Mouse (Mus musculus) hindbrain, embryonic 15.5 days (tissue): ENCODE measurements around the gene Pcyt1a. TPM values are rescaled to one million over a fixed set of nuclear protein-coding genes. Genes with fewer than 3 reads are reported as not detected.

Experiments
- ATAC-seq: fragments of 200-750 bp; cut with Nextera tagmentation; 2 replicates; pipeline ENCODE4 v1.8.0; 2017; ENCODE audit warnings: low read depth, moderate number of reproducible peaks, moderate TSS enrichment; ENCODE audit not compliant: low FRiP score
- H3K27ac ChIP-seq: fragments of 300-500 bp; sonication (generic); replicated peaks from 2 replicates; pipeline ENCODE4 v1.5.1; 2015; ENCODE audit warnings: mild to moderate bottlenecking, inconsistent platforms
- H3K27me3 ChIP-seq: fragments of 300-500 bp; sonication (generic); 2 replicates; pipeline ENCODE4 v1.6.1; 2015; ENCODE audit warnings: control low read depth, inconsistent platforms
- H3K36me3 ChIP-seq: fragments of 300-500 bp; sonication (generic); 2 replicates; pipeline ENCODE4 v1.6.1; 2015; ENCODE audit warnings: control low read depth, inconsistent platforms
- H3K4me1 ChIP-seq: fragments of 300-500 bp; sonication (generic); replicated peaks from 2 replicates; pipeline ENCODE4 v1.6.1; 2015; ENCODE audit warnings: control low read depth, inconsistent platforms
- H3K4me2 ChIP-seq: fragments of 300-500 bp; sonication (generic); 2 replicates; pipeline ENCODE4 v1.6.1; 2015; ENCODE audit warnings: moderate library complexity, mild to moderate bottlenecking, inconsistent platforms
- H3K4me3 ChIP-seq: fragments of 300-500 bp; sonication (generic); 2 replicates; pipeline ENCODE4 v1.5.1; 2015; ENCODE audit warnings: mild to moderate bottlenecking, inconsistent platforms
- H3K9ac ChIP-seq: fragments of 300-500 bp; sonication (generic); 2 replicates; pipeline ENCODE4 v1.6.1; 2015; ENCODE audit warnings: inconsistent platforms
- H3K9me3 ChIP-seq: fragments of 300-500 bp; sonication (generic); 2 replicates; pipeline ENCODE4 v1.6.1; 2016; ENCODE audit warnings: control low read depth, inconsistent platforms
- WGBS: fragments of 180-500 bp; shearing (Covaris S2); methylation state at CpG from one replicate; pipeline ENCODE4 v1.1.7; 2015; 5-methylcytosine and 5-hydroxymethylcytosine counted together
- polyA plus RNA-seq: library from polyadenylated mRNA; unstranded; fragments of >200 nt; fragmentation: Nextera tagmentation; extraction: Ambion mirVana; gene quantifications from 2 replicates; pipeline ENCODE4 v1.2.1, GENCODE M21; 2015

The Pcyt1a gene
- polyA plus RNA-seq, 1 experiment from 2014 or later, result 45.6 TPM

GRCm38 (mm10) chr16:32457589-32458386 lies 27.1 kb downstream of the Pcyt1a start:
- H3K36me3 ChIP-seq, result peaks cover 26% of the 10 kb centered on the region
- H3K9ac ChIP-seq, result no peak overlapping the region
- no peaks in the 10 kb centered on the region for H3K9me3 ChIP-seq
- H3K4me3 ChIP-seq, result no peak overlapping the region
- H3K27ac ChIP-seq, result no peak overlapping the region
- WGBS, result 74% methylated on average over 10 of the region's 10 CpGs
- H3K4me2 ChIP-seq, result no peak overlapping the region
- ATAC-seq, result no peak
- no peaks in the 10 kb centered on the region for H3K4me1 ChIP-seq
- no peaks in the 10 kb centered on the region for H3K27me3 ChIP-seq

GRCm38 (mm10) chr16:32460518-32460917 lies 29.8 kb downstream of the Pcyt1a start:
- ATAC-seq, result no peak
- WGBS, result 62% methylated on average over 4 of the region's 4 CpGs

GRCm38 (mm10) chr16:32461713-32462112 lies 31.0 kb downstream of the Pcyt1a start:
- peaks cover 18% of the 10 kb centered on the region for H3K36me3 ChIP-seq
- no peaks in the 10 kb centered on the region for H3K9me3 ChIP-seq
- ATAC-seq, result no peak
- H3K9ac ChIP-seq, result no peak overlapping the region
- H3K4me1 ChIP-seq, result no peaks in the 10 kb centered on the region
- no peak overlapping the region for H3K4me2 ChIP-seq
- WGBS, result 98% methylated on average over 5 of the region's 5 CpGs
- no peak overlapping the region for H3K4me3 ChIP-seq
- H3K27me3 ChIP-seq, result no peaks in the 10 kb centered on the region
- no peak overlapping the region for H3K27ac ChIP-seq

More at GRCm38 (mm10) chr16:32460518-32460917, 29.8 kb downstream of the Pcyt1a start:
- Histone ChIP-seq H3K4me1 (no peaks in the 10 kb centered on the region), H3K9ac (no peak overlapping the region), H3K4me2 (no peak overlapping the region), H3K4me3 (no peak overlapping the region), H3K27ac (no peak overlapping the region), H3K9me3 (no peaks in the 10 kb centered on the region), H3K27me3 (no peaks in the 10 kb centered on the region), H3K36me3 (peaks cover 28% of the 10 kb centered on the region)

GRCm38 (mm10) chr16:32462950-32463349 lies 32.2 kb downstream of the Pcyt1a start:
- Histone ChIP-seq H3K9me3 (no peaks in the 10 kb centered on the region), H3K4me3 (no peak overlapping the region), H3K36me3 (peaks cover 21% of the 10 kb centered on the region), H3K27me3 (no peaks in the 10 kb centered on the region), H3K4me1 (no peaks in the 10 kb centered on the region), H3K4me2 (no peak overlapping the region), H3K27ac (no peak overlapping the region), H3K9ac (no peak overlapping the region)
- ATAC-seq, result no peak
- 96% methylated on average over 16 of the region's 16 CpGs for WGBS

GRCm38 (mm10) chr16:32463426-32463825 lies 32.7 kb downstream of the Pcyt1a start:
- no peak overlapping the region for H3K4me2 ChIP-seq
- no peak overlapping the region for H3K27ac ChIP-seq
- no peaks in the 10 kb centered on the region for H3K27me3 ChIP-seq
- 87% methylated on average over 2 of the region's 2 CpGs for WGBS
- H3K9me3 ChIP-seq, result no peaks in the 10 kb centered on the region
- H3K36me3 ChIP-seq, result peaks cover 21% of the 10 kb centered on the region
- H3K9ac ChIP-seq, result no peak overlapping the region
- no peak overlapping the region for H3K4me3 ChIP-seq
- no peak for ATAC-seq
- H3K4me1 ChIP-seq, result no peaks in the 10 kb centered on the region

GRCm38 (mm10) chr16:32464908-32465307 lies 34.2 kb downstream of the Pcyt1a start:
- WGBS, result 0% methylated on average over 1 of the region's 1 CpGs
- no peak overlapping the region for H3K9ac ChIP-seq
- H3K27ac ChIP-seq, result no peak overlapping the region
- H3K9me3 ChIP-seq, result no peaks in the 10 kb centered on the region
- no peak for ATAC-seq
- no peaks in the 10 kb centered on the region for H3K27me3 ChIP-seq
- no peaks in the 10 kb centered on the region for H3K4me1 ChIP-seq
- H3K36me3 ChIP-seq, result peaks cover 32% of the 10 kb centered on the region
- no peak overlapping the region for H3K4me2 ChIP-seq
- H3K4me3 ChIP-seq, result no peak overlapping the region

- H3K27ac ChIP-seq, result no peak overlapping the region
- WGBS, result 83% methylated on average over 3 of the region's 3 CpGs
- no peak overlapping the region for H3K9ac ChIP-seq
- H3K27me3 ChIP-seq, result no peaks in the 10 kb centered on the region
- no peak overlapping the region for H3K4me2 ChIP-seq
- no peaks in the 10 kb centered on the region for H3K9me3 ChIP-seq
- H3K4me1 ChIP-seq, result no peaks in the 10 kb centered on the region
- ATAC-seq, result no peak
- H3K4me3 ChIP-seq, result no peak overlapping the region
- peaks cover 55% of the 10 kb centered on the region for H3K36me3 ChIP-seq
Measured at GRCm38 (mm10) chr16:32468488-32468887, 37.8 kb downstream of the Pcyt1a start.

GRCm38 (mm10) chr16:32469404-32470105 lies 38.8 kb downstream of the Pcyt1a start:
- ATAC-seq, result no peak

GRCm38 (mm10) chr16:32472276-32473015 lies 41.7 kb downstream of the Pcyt1a start:
- peaks cover 43% of the 10 kb centered on the region for H3K36me3 ChIP-seq
- no peak overlapping the region for H3K9ac ChIP-seq
- ATAC-seq, result no peak
- no peak overlapping the region for H3K27ac ChIP-seq
- H3K9me3 ChIP-seq, result no peaks in the 10 kb centered on the region
- 73% methylated on average over 7 of the region's 7 CpGs for WGBS
- H3K4me1 ChIP-seq, result no peaks in the 10 kb centered on the region
- H3K27me3 ChIP-seq, result no peaks in the 10 kb centered on the region
- no peak overlapping the region for H3K4me2 ChIP-seq
- no peak overlapping the region for H3K4me3 ChIP-seq

More at GRCm38 (mm10) chr16:32469404-32470105, 38.8 kb downstream of the Pcyt1a start:
- H3K4me1 ChIP-seq, result no peaks in the 10 kb centered on the region
- H3K27ac ChIP-seq, result no peak overlapping the region
- H3K9ac ChIP-seq, result no peak overlapping the region
- no peak overlapping the region for H3K4me3 ChIP-seq
- no peaks in the 10 kb centered on the region for H3K27me3 ChIP-seq
- no peaks in the 10 kb centered on the region for H3K9me3 ChIP-seq
- peaks cover 49% of the 10 kb centered on the region for H3K36me3 ChIP-seq
- 84% methylated on average over 5 of the region's 5 CpGs for WGBS
- no peak overlapping the region for H3K4me2 ChIP-seq

GRCm38 (mm10) chr16:32477315-32477714 lies 46.6 kb downstream of the Pcyt1a start:
- no peaks in the 10 kb centered on the region for H3K4me1 ChIP-seq
- no peaks in the 10 kb centered on the region for H3K27me3 ChIP-seq
- peaks cover 7% of the 10 kb centered on the region; the same call in 1 of the 2 replicates for H3K36me3 ChIP-seq
- 86% methylated on average over 6 of the region's 6 CpGs for WGBS
- H3K4me2 ChIP-seq, result no peak overlapping the region
- no peak overlapping the region for H3K27ac ChIP-seq
- no peaks in the 10 kb centered on the region for H3K9me3 ChIP-seq
- H3K4me3 ChIP-seq, result no peak overlapping the region
- H3K9ac ChIP-seq, result no peak overlapping the region
- ATAC-seq, result no peak

- H3K36me3 ChIP-seq, result no peaks in the 10 kb centered on the region
- no peaks in the 10 kb centered on the region for H3K9me3 ChIP-seq
- H3K27me3 ChIP-seq, result no peaks in the 10 kb centered on the region
- WGBS, result 81% methylated on average over 2 of the region's 2 CpGs
- no peak for ATAC-seq
- no peak overlapping the region for H3K4me2 ChIP-seq
- no peaks in the 10 kb centered on the region for H3K4me1 ChIP-seq
- no peak overlapping the region for H3K4me3 ChIP-seq
- H3K27ac ChIP-seq, result no peak overlapping the region
- H3K9ac ChIP-seq, result no peak overlapping the region
Measured at GRCm38 (mm10) chr16:32479415-32479814, 48.7 kb downstream of the Pcyt1a start.

- H3K36me3 ChIP-seq, result no peaks in the 10 kb centered on the region
- 47% methylated on average over 7 of the region's 7 CpGs for WGBS
Measured at GRCm38 (mm10) chr16:32484431-32484871, 53.7 kb downstream of the Pcyt1a start.

More at GRCm38 (mm10) chr16:32484431-32484871, 53.7 kb downstream of the Pcyt1a start:
- Histone ChIP-seq H3K4me2 (no peak overlapping the region), H3K27me3 (no peaks in the 10 kb centered on the region), H3K4me1 (no peaks in the 10 kb centered on the region), H3K9ac (no peak overlapping the region), H3K27ac (no peak overlapping the region), H3K9me3 (no peaks in the 10 kb centered on the region), H3K4me3 (no peak overlapping the region)
- no peak for ATAC-seq
